Mouse (Mus musculus): ENCODE results near the gene Brd7. TPM values are rescaled to one million over a fixed set of nuclear protein-coding genes. Genes with fewer than 3 reads are reported as not detected.
A peak's percentile ranks its signal among the peaks of the same experiment; 100 is the strongest.

Brd7 gene
- polyA plus RNA-seq, 2 experiments = 27.5 to 35.5 TPM

DNA sequence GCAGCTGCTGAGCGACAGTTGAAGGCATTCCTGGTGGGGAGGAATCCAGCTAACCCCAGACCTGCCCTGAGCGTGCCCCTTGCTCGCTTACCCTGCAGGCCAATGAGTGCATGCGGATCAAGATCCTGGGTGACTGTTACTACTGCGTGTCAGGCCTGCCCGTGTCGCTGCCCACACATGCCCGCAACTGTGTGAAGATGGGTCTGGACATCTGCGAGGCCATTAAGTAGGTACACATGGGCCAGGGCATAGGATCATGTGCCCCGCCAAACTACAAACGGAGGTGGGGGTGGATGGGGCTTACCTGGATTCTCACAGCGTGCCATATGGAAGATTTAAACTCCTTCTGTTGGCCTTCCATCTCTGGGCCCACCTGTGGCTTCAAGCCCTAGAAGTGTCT lies 48.0 kb downstream of the Brd7 start:
- DNase-seq (ENCODE audit: low read depth in 3 of 3, low spot score in 3 of 3) (no peak), ATAC-seq (ENCODE audit: insufficient read depth) (no peak)
- H3K4me1 ChIP-seq (replicated peaks; ENCODE audit: control insufficient read depth in 2 of 2, insufficient read depth in 2 of 2, low read length in 1 of 2) = no peaks in the 10 kb centered on the region
- no peak overlapping the region for H3K27ac ChIP-seq
- H3K9me3 ChIP-seq (ENCODE audit: control insufficient read depth, low read length) = no peaks in the 10 kb centered on the region
- no peak overlapping the region for H3K4me3 ChIP-seq (ENCODE audit: insufficient read depth in 1 of 2, low read depth in 2 of 2, low read length in 2 of 2)
- H3K9ac ChIP-seq (replicated peaks) = no peak overlapping the region
- H3K27me3 ChIP-seq (ENCODE audit: control insufficient read depth, insufficient read depth, low read length) = no peaks in the 10 kb centered on the region
- TF ChIP-seq CTCF (IDR thresholded peaks at IDR 0.05; ENCODE audit: low read depth) (no peak), EP300 (IDR thresholded peaks at IDR 0.05; ENCODE audit: low read depth) (no peak)
- peaks cover 71% of the 10 kb centered on the region for H3K36me3 ChIP-seq (replicated peaks; ENCODE audit: control insufficient read depth, insufficient read depth, low read depth)
- 89% methylated on average over 12 of the region's 12 CpGs for WGBS (ENCODE audit: insufficient replicate concordance)
- no peak overlapping the region for H3K4me2 ChIP-seq (ENCODE audit: low read depth)

DNA sequence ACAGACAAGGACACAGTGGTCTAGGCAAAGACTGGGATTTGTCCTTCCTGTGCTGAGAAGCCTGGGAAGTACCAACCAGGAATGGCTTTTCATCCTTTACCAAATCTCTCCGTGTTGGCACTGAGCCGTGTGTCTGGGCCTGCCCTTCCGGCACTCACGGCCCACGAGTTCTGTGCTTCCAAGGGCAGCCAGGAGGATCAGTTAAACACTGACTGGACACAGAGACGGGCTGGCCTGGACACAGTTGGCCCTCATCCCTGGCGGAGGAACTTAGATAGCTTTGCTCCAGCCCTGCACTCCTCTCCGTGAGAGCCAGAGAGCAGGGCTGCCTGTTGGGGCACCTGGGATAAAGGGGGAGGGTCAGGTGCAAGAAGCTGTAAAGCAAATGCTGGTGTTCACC lies 49.0 kb downstream of the Brd7 start:
- Histone ChIP-seq H3K9me3 (ENCODE audit: control insufficient read depth, low read length) (no peaks in the 10 kb centered on the region), H3K4me2 (ENCODE audit: low read depth) (no peak overlapping the region), H3K9ac (replicated peaks) (no peak overlapping the region), H3K36me3 (replicated peaks; ENCODE audit: control insufficient read depth, insufficient read depth, low read depth) (peaks cover 75% of the 10 kb centered on the region), H3K27me3 (ENCODE audit: control insufficient read depth, insufficient read depth, low read length) (no peaks in the 10 kb centered on the region), H3K4me3 (ENCODE audit: insufficient read depth in 1 of 2, low read depth in 2 of 2, low read length in 2 of 2) (no peak overlapping the region), H3K4me1 (replicated peaks; ENCODE audit: control insufficient read depth in 2 of 2, insufficient read depth in 2 of 2, low read length in 1 of 2) (no peaks in the 10 kb centered on the region), H3K27ac (no peak overlapping the region)
- DNase-seq (ENCODE audit: low read depth in 3 of 3, low spot score in 3 of 3) (no peak), ATAC-seq (ENCODE audit: insufficient read depth) (no peak)
- 81% methylated on average over 8 of the region's 8 CpGs for WGBS (ENCODE audit: insufficient replicate concordance)
- TF ChIP-seq EP300 (IDR thresholded peaks at IDR 0.05; ENCODE audit: low read depth) (no peak), CTCF (IDR thresholded peaks at IDR 0.05; ENCODE audit: low read depth) (no peak)

DNA sequence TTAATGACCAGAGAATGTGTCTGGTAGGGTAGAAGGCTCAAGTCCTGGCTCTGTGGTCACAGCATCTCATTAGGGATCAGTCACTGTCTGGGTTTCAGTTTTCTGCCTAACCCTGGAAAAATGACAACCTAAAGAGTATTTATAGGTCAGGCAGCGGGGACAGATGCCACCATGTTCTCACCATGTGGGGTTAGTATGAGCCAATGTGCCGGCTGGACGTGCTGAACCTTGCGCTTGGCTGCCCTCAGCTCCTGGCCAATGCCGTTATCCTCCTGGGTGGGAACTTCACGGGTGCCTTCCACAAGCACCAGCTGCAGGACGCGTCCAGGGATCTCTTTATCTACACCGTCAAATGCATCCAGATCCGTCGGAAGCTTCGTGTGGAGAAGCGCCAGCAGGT lies 51.7 kb downstream of the Brd7 start:
- Histone ChIP-seq H3K9ac (replicated peaks) (no peak overlapping the region), H3K4me2 (ENCODE audit: low read depth) (no peak overlapping the region), H3K27me3 (ENCODE audit: control insufficient read depth, insufficient read depth, low read length) (no peaks in the 10 kb centered on the region), H3K36me3 (replicated peaks; ENCODE audit: control insufficient read depth, insufficient read depth, low read depth) (peaks cover 72% of the 10 kb centered on the region), H3K4me3 (ENCODE audit: insufficient read depth in 1 of 2, low read depth in 2 of 2, low read length in 2 of 2) (no peak overlapping the region), H3K9me3 (ENCODE audit: control insufficient read depth, low read length) (no peaks in the 10 kb centered on the region), H3K4me1 (replicated peaks; ENCODE audit: control insufficient read depth in 2 of 2, insufficient read depth in 2 of 2, low read length in 1 of 2) (0 out of 4 replicates have a peak, but pooled peaks cover 0 to 2% of the 10 kb centered on the region in 2 experiments), H3K27ac (no peak overlapping the region)
- 84% methylated on average over 13 of the region's 13 CpGs for WGBS (ENCODE audit: insufficient replicate concordance)
- ATAC-seq (ENCODE audit: insufficient read depth) (no peak), DNase-seq (ENCODE audit: low read depth in 3 of 3, low spot score in 3 of 3) (no peak)
- TF ChIP-seq EP300 (IDR thresholded peaks at IDR 0.05; ENCODE audit: low read depth) = no peak
- no peak for TF ChIP-seq CTCF (IDR thresholded peaks at IDR 0.05; ENCODE audit: low read depth)

DNA sequence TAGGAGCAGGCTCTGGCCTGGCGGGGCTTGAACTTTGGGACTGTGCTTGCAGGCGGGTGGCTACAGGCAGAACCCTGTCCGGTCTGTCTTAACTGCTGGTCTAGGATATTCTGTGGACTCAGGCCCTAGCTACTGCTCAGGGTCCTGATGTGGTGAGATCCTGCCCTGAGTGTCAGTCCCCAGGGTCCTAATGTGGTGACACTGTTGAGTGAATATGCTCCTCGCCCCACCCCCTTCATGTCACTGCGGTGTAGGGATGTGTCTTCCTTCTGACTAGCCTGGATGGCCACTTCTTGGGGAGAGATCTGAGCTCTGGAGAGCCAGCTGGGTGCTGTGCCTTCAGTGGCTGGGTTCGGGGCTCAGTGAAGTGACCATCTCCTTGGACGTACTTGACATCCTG lies 52.1 kb downstream of the Brd7 start:
- TF ChIP-seq CTCF (IDR thresholded peaks at IDR 0.05; ENCODE audit: low read depth) (no peak), EP300 (IDR thresholded peaks at IDR 0.05; ENCODE audit: low read depth) (no peak)

DNA sequence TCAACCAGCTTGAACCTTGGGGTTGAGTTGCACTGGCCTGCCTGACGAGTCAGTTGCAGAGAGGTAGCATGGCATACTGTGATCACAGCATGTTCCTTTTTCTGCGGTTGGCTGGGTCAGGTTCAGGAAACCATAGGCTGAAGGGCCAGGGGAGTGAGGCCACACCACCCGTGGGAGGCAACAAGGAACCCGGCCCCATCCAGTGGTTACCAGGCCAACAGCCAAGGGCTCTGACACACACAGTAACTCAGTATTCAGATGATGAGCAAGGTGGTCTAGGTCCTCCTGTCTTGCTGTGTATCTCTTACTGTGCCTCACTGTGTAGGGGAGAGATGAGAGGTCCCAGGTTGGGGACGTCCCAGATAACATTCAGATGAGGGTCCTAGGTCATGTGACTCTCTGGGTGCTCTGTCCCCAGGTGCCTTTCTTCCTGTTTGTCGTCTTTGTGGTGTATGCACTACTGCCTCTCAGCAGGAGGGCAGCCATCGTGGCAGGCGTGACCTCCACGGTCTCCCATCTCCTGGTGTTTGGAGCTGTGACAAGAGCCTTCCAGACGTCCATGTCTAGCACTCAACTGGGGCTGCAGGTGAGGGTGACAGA lies 52.6 kb downstream of the Brd7 start:
- TF ChIP-seq CTCF (IDR thresholded peaks at IDR 0.05; ENCODE audit: low read depth) (0 out of 2 replicates have a peak, but pooled peaks have one; percentile 3), EP300 (IDR thresholded peaks at IDR 0.05; ENCODE audit: low read depth) (no peak)
- DNase-seq (ENCODE audit: low read depth in 3 of 3, low spot score in 3 of 3) (no peak), ATAC-seq (ENCODE audit: insufficient read depth) (no peak)
- Histone ChIP-seq H3K9ac (replicated peaks) (no peak overlapping the region), H3K4me1 (replicated peaks; ENCODE audit: control insufficient read depth in 2 of 2, insufficient read depth in 2 of 2, low read length in 1 of 2) (0 out of 4 replicates have a peak, but pooled peaks cover 0 to 2% of the 10 kb centered on the region in 2 experiments), H3K4me2 (ENCODE audit: low read depth) (no peak overlapping the region), H3K4me3 (ENCODE audit: insufficient read depth in 1 of 2, low read depth in 2 of 2, low read length in 2 of 2) (no peak overlapping the region), H3K27ac (no peak overlapping the region), H3K36me3 (replicated peaks; ENCODE audit: control insufficient read depth, insufficient read depth, low read depth) (peaks cover 63% of the 10 kb centered on the region), H3K9me3 (ENCODE audit: control insufficient read depth, low read length) (no peaks in the 10 kb centered on the region), H3K27me3 (ENCODE audit: control insufficient read depth, insufficient read depth, low read length) (no peaks in the 10 kb centered on the region)
- WGBS (ENCODE audit: insufficient replicate concordance) = 55% methylated on average over 10 of the region's 10 CpGs

More for the DNA sequence above, 52.1 kb downstream of the Brd7 start:
- DNase-seq (ENCODE audit: low read depth in 3 of 3, low spot score in 3 of 3) (no peak), ATAC-seq (ENCODE audit: insufficient read depth) (no peak)
- Histone ChIP-seq H3K27ac (no peak overlapping the region), H3K4me2 (ENCODE audit: low read depth) (no peak overlapping the region), H3K9me3 (ENCODE audit: control insufficient read depth, low read length) (no peaks in the 10 kb centered on the region), H3K4me1 (replicated peaks; ENCODE audit: control insufficient read depth in 2 of 2, insufficient read depth in 2 of 2, low read length in 1 of 2) (0 out of 4 replicates have a peak, but pooled peaks cover 0 to 2% of the 10 kb centered on the region in 2 experiments), H3K9ac (replicated peaks) (no peak overlapping the region), H3K27me3 (ENCODE audit: control insufficient read depth, insufficient read depth, low read length) (no peaks in the 10 kb centered on the region), H3K4me3 (ENCODE audit: insufficient read depth in 1 of 2, low read depth in 2 of 2, low read length in 2 of 2) (no peak overlapping the region), H3K36me3 (replicated peaks; ENCODE audit: control insufficient read depth, insufficient read depth, low read depth) (peaks cover 68% of the 10 kb centered on the region)
- 82% methylated on average over 7 of the region's 7 CpGs for WGBS (ENCODE audit: insufficient replicate concordance)

All from liver, embryonic 14.5 days (tissue).